Comparison of ENCODE assay signal across 22 mouse cellular contexts in the genomic region with DNA sequence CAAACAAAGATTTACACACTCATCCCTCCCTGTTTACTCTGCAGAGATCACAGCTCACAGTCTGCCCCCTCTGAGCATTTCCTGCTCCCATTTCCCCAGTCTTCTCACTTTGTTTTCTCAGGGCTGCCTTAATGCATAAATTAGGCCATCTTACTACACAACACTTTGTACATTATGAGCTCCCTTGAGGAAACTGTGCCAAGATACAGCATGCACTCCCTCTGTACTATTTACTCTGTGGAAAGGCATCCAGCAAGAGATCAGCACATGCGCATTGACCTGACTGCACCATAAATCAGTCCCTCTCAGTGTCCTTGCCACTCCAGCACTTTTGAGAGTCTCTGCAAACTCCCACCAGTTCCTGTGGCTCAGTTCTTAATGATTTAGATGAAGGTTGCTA.
A peak's percentile ranks its signal among the peaks of the same experiment; 100 is the strongest.
DNase-seq lines count a peak whose midpoint lies in the region; ATAC-seq and TF ChIP-seq lines count a peak whose summit lies in the region.
"Had no signal": no experiment of that assay in that cellular context is flagged by ENCODE, and none has a peak within 500 bp of the region (broad histone marks: within the 10 kb centered on the region; RNA-seq: fewer than 3 reads in every experiment).

No protein-coding gene starts in this region.

- no peak for TF ChIP-seq CTCF in midbrain, postnatal 0 days (IDR thresholded peaks at IDR 0.05)

- no peak overlapping the region for H3K9ac ChIP-seq in kidney, embryonic 16.5 days (replicated peaks; ENCODE audit: low read length)
- no peak overlapping the region for H3K9ac ChIP-seq in neural tube, embryonic 15.5 days (replicated peaks)
- H3K9ac ChIP-seq in midbrain, postnatal 0 days (replicated peaks; ENCODE audit: low read length, poor library complexity, severe bottlenecking), result no peak overlapping the region
- H3K9ac ChIP-seq: intestine, embryonic 15.5 days; liver, postnatal 0 days; midbrain, embryonic 12.5 days had no signal

- H3K4me2 ChIP-seq in kidney, embryonic 16.5 days (replicated peaks; ENCODE audit: low read depth, low read length), result no peak overlapping the region
- H3K4me2 ChIP-seq in neural tube, embryonic 15.5 days, result no peak overlapping the region
- no peak overlapping the region for H3K4me2 ChIP-seq in midbrain, postnatal 0 days (ENCODE audit: low read depth, low read length, poor library complexity, severe bottlenecking)
- H3K4me2 ChIP-seq: intestine, embryonic 15.5 days; midbrain, embryonic 12.5 days had no signal

- H3K27me3 ChIP-seq in kidney, embryonic 16.5 days (ENCODE audit: insufficient read depth, low read length), result no peaks in the 10 kb centered on the region
- no peaks in the 10 kb centered on the region for H3K27me3 ChIP-seq in neural tube, embryonic 15.5 days (replicated peaks)
- H3K27me3 ChIP-seq in midbrain, postnatal 0 days (ENCODE audit: insufficient read depth, low read length), result no peaks in the 10 kb centered on the region
- H3K27me3 ChIP-seq: intestine, embryonic 15.5 days; midbrain, embryonic 12.5 days had no signal

- H3K4me3 ChIP-seq in kidney, embryonic 16.5 days (ENCODE audit: low read length), result no peak overlapping the region
- no peak overlapping the region for H3K4me3 ChIP-seq in neural tube, embryonic 15.5 days (replicated peaks)
- no peak overlapping the region for H3K4me3 ChIP-seq in midbrain, postnatal 0 days (ENCODE audit: low read depth, low read length)
- H3K4me3 ChIP-seq: forebrain, embryonic 10.5 days; heart, embryonic 10.5 days; hindbrain, embryonic 10.5 days; intestine, embryonic 15.5 days; left cerebral cortex, adult 2 months; midbrain, embryonic 12.5 days had no signal

- H3K9me3 ChIP-seq in kidney, embryonic 16.5 days (ENCODE audit: low read length), result no peaks in the 10 kb centered on the region
- H3K9me3 ChIP-seq in neural tube, embryonic 15.5 days (replicated peaks), result no peaks in the 10 kb centered on the region
- no peaks in the 10 kb centered on the region for H3K9me3 ChIP-seq in midbrain, postnatal 0 days (ENCODE audit: low read length)
- H3K9me3 ChIP-seq: forebrain, embryonic 10.5 days; heart, embryonic 10.5 days; hindbrain, embryonic 10.5 days; intestine, embryonic 15.5 days; midbrain, embryonic 12.5 days had no signal

- H3K27ac ChIP-seq in kidney, embryonic 16.5 days (ENCODE audit: low read length), result peak overlapping the region; percentile 63
- no peak overlapping the region for H3K27ac ChIP-seq in neural tube, embryonic 15.5 days (replicated peaks)
- H3K27ac ChIP-seq in midbrain, postnatal 0 days (ENCODE audit: low read depth, low read length), result no peak overlapping the region
- H3K27ac ChIP-seq: forebrain, embryonic 10.5 days; heart, embryonic 10.5 days; hindbrain, embryonic 10.5 days; intestine, embryonic 15.5 days; left cerebral cortex, adult 2 months; midbrain, embryonic 12.5 days had no signal

- 30% methylated on average over 1 of the region's 1 CpGs for WGBS in kidney, embryonic 16.5 days
- whole genome bisulfite sequencing in neural tube, embryonic 15.5 days, result 62% methylated on average over 1 of the region's 1 CpGs
- 92% methylated on average over 1 of the region's 1 CpGs for WGBS in midbrain, postnatal 0 days

- DNase-seq in adrenal gland, postnatal 14 days, result peak; percentile 30
- no peak for DNase-seq in adrenal gland, postnatal 4 days (ENCODE audit: low spot score in 2 of 2)
- DNase-seq in kidney, adult 9 months, result no peak
- peak; percentile 47 for DNase-seq in lung, postnatal 25 days (ENCODE audit: low spot score)
- no peak for DNase-seq in lung, postnatal 4 days
- no peak for DNase-seq in midbrain, postnatal 0 days (ENCODE audit: low spot score)
- DNase-seq: cerebellum, adult 11-12 months; cerebellum, postnatal 10 days; gastrocnemius, postnatal 10 days; liver, postnatal 0 days; thymus, postnatal 14 days had no signal

- H3K36me3 ChIP-seq in kidney, embryonic 16.5 days (ENCODE audit: insufficient read depth, low read length), result no peaks in the 10 kb centered on the region
- no peaks in the 10 kb centered on the region for H3K36me3 ChIP-seq in neural tube, embryonic 15.5 days
- no peaks in the 10 kb centered on the region for H3K36me3 ChIP-seq in midbrain, postnatal 0 days (ENCODE audit: insufficient read depth, low read length)
- H3K36me3 ChIP-seq: forebrain, embryonic 10.5 days; heart, embryonic 10.5 days; hindbrain, embryonic 10.5 days; intestine, embryonic 15.5 days; midbrain, embryonic 12.5 days had no signal

- peak; percentile 93 for ATAC-seq in kidney, embryonic 16.5 days (ENCODE audit: low FRiP score, low TSS enrichment)
- ATAC-seq in neural tube, embryonic 15.5 days (ENCODE audit: low FRiP score), result peak; percentile 28; the same call in 1 of the 2 replicates
- no peak for ATAC-seq in midbrain, postnatal 0 days (ENCODE audit: low FRiP score)
- ATAC-seq: CD4-positive, CD25-positive, alpha-beta regulatory T cell, adult 4 months; forebrain, embryonic 16.5 days; hindbrain, embryonic 16.5 days; intestine, embryonic 15.5 days; liver, postnatal 0 days had no signal

- H3K4me1 ChIP-seq in kidney, embryonic 16.5 days (ENCODE audit: insufficient read depth, low read length), result peaks cover 20% of the 10 kb centered on the region
- H3K4me1 ChIP-seq in neural tube, embryonic 15.5 days, result 0 out of 2 replicates have a peak, but pooled peaks cover 4% of the 10 kb centered on the region
- H3K4me1 ChIP-seq in midbrain, postnatal 0 days (ENCODE audit: insufficient read depth, low read length), result no peaks in the 10 kb centered on the region
- H3K4me1 ChIP-seq: forebrain, embryonic 10.5 days; midbrain, embryonic 12.5 days had no signal

Comparison
In these comparisons a context has a peak if more than half of its experiments do, and no peak if none do; other contexts are left out.
1. DNase-seq: peak in adrenal gland, postnatal 14 days (single experiment) and lung, postnatal 25 days (single experiment); none in adrenal gland, postnatal 4 days (0 of 2), kidney, adult 9 months (single experiment), lung, postnatal 4 days (0 of 2) and midbrain, postnatal 0 days (single experiment).